Mouse (Mus musculus) thymus, postnatal 14 days (tissue): ENCODE results near the gene Zcwpw1.
"Not testable (repeated sequence)": the region's sequence is repeated elsewhere in the genome, so short reads cannot be mapped to it uniquely, and the experiment has no call there.

Experiments
- DNase-seq: peaks from one replicate; pipeline ENCODE4 v3.0.0; 2021

The Zcwpw1 gene

GRCm38 (mm10) chr5:137787151-137787928, at the start of gene Zcwpw1, which contains the start of gene Mepce:
Gene Zcwpw1, plus strand, starts transcription at chr5:137787798.
Gene Mepce, minus strand, starts transcription at chr5:137787655.
- peak; percentile 96 for DNase-seq

- DNase-seq, result peak; percentile 64
Measured at GRCm38 (mm10) chr5:137738516-137738915, 49.1 kb upstream of the Zcwpw1 start.

GRCm38 (mm10) chr5:137739471-137739870, 48.1 kb upstream of the Zcwpw1 start:
- peak; percentile 60 for DNase-seq

- DNase-seq, result peak; percentile 40
Measured at GRCm38 (mm10) chr5:137740506-137740905, 47.1 kb upstream of the Zcwpw1 start.

GRCm38 (mm10) chr5:137741023-137741931, 46.3 kb upstream of the Zcwpw1 start, which contains the start of gene Nyap1:
Gene Nyap1, minus strand, starts transcription at chr5:137741607.
- DNase-seq, result peak; percentile 95

- DNase-seq, result no peak
Measured at GRCm38 (mm10) chr5:137742048-137742447, 45.5 kb upstream of the Zcwpw1 start.

GRCm38 (mm10) chr5:137742836-137743235, 44.8 kb upstream of the Zcwpw1 start:
- DNase-seq, result no peak

- DNase-seq, result no peak
Measured at GRCm38 (mm10) chr5:137744197-137744596, 43.4 kb upstream of the Zcwpw1 start.

GRCm38 (mm10) chr5:137745214-137746171, 42.1 kb upstream of the Zcwpw1 start, which contains the start of gene Tsc22d4:
Gene Tsc22d4, plus strand, starts transcription at chr5:137745730.
- peak; percentile 94 for DNase-seq

GRCm38 (mm10) chr5:137746282-137746850, 41.2 kb upstream of the Zcwpw1 start:
- peak; percentile 75 for DNase-seq

- peak; percentile 71 for DNase-seq
Measured at GRCm38 (mm10) chr5:137746851-137747325, 40.7 kb upstream of the Zcwpw1 start.

GRCm38 (mm10) chr5:137747326-137747961, 40.2 kb upstream of the Zcwpw1 start:
- DNase-seq, result peak; percentile 88

- peak; percentile 58 for DNase-seq
Measured at GRCm38 (mm10) chr5:137748130-137748770, 39.3 kb upstream of the Zcwpw1 start.

GRCm38 (mm10) chr5:137749196-137749836, 38.3 kb upstream of the Zcwpw1 start:
- DNase-seq, result peak; percentile 81

- DNase-seq, result not testable (repeated sequence)
Measured at GRCm38 (mm10) chr5:137750212-137750611, 37.4 kb upstream of the Zcwpw1 start.

GRCm38 (mm10) chr5:137751221-137751887, 36.2 kb upstream of the Zcwpw1 start:
- DNase-seq, result no peak

GRCm38 (mm10) chr5:137751988-137752387, 35.6 kb upstream of the Zcwpw1 start:
- DNase-seq, result no peak

- DNase-seq, result no peak
Measured at GRCm38 (mm10) chr5:137753111-137753832, 34.3 kb upstream of the Zcwpw1 start.

GRCm38 (mm10) chr5:137755425-137755824, 32.2 kb upstream of the Zcwpw1 start:
- DNase-seq, result no peak
